Mouse (Mus musculus) large intestine, adult 2 months (tissue): ENCODE measurements around the gene Dennd4a. TPM values are rescaled to one million over a fixed set of nuclear protein-coding genes. Genes with fewer than 3 reads are reported as not detected.
A peak's percentile ranks its signal among the peaks of the same experiment; 100 is the strongest.

Source experiments
- DNase-seq: peaks from one replicate; pipeline ENCODE4 v3.0.0-alpha.2; 2012; ENCODE audit warnings: low read depth, low spot score
- WGBS: fragments of 180-500 bp; shearing (Covaris S2); methylation state at CpG from one replicate; pipeline ENCODE4 v1.1.7; 2018; 5-methylcytosine and 5-hydroxymethylcytosine counted together
- polyA plus RNA-seq: library from polyadenylated mRNA; depleted of rRNA; stranded (reverse); fragments of >200 nt; gene quantifications from 2 replicates; pipeline ENCODE4 v1.2.3, GENCODE M21; 2012; rRNA removed

Dennd4a gene
- polyA plus RNA-seq, result 3.5 and 3.8 TPM in 2 replicates

GRCm38 (mm10) chr9:64810822-64811537, at the start of gene Dennd4a:
Dennd4a (plus strand) TSS chr9:64811340.
- WGBS, result under 1% methylated on average over 49 of the region's 51 CpGs
- DNase-seq, result peak; percentile 92

- DNase-seq, result no peak
- 86% methylated on average over 2 of the region's 2 CpGs for WGBS
Observed at GRCm38 (mm10) chr9:64764824-64765223, 46.3 kb upstream of the Dennd4a start.

- 93% methylated on average over 3 of the region's 3 CpGs for WGBS
Observed at GRCm38 (mm10) chr9:64766136-64766535, 45.0 kb upstream of the Dennd4a start.

GRCm38 (mm10) chr9:64767796-64768195, 43.3 kb upstream of the Dennd4a start:
- WGBS, result 15% methylated on average over 1 of the region's 1 CpGs
- DNase-seq, result no peak

More at GRCm38 (mm10) chr9:64766136-64766535, 45.0 kb upstream of the Dennd4a start:
- no peak for DNase-seq

GRCm38 (mm10) chr9:64769066-64769695, 42.0 kb upstream of the Dennd4a start:
- no peak for DNase-seq
- WGBS, result 51% methylated on average over 9 of the region's 9 CpGs

GRCm38 (mm10) chr9:64769911-64770310, 41.2 kb upstream of the Dennd4a start:
- WGBS, result 91% methylated on average over 6 of the region's 6 CpGs

GRCm38 (mm10) chr9:64770411-64770849, 40.7 kb upstream of the Dennd4a start:
- no peak for DNase-seq
- WGBS, result 82% methylated on average over 5 of the region's 5 CpGs

More at GRCm38 (mm10) chr9:64769911-64770310, 41.2 kb upstream of the Dennd4a start:
- no peak for DNase-seq

GRCm38 (mm10) chr9:64771236-64771635, 39.9 kb upstream of the Dennd4a start:
- WGBS, result 58% methylated on average over 5 of the region's 5 CpGs
- no peak for DNase-seq

- 92% methylated on average over 8 of the region's 8 CpGs for WGBS
- DNase-seq, result no peak
Observed at GRCm38 (mm10) chr9:64773254-64773653, 37.9 kb upstream of the Dennd4a start.

GRCm38 (mm10) chr9:64773936-64774335, 37.2 kb upstream of the Dennd4a start:
- no peak for DNase-seq
- 52% methylated on average over 4 of the region's 4 CpGs for WGBS

GRCm38 (mm10) chr9:64774411-64774811, 36.7 kb upstream of the Dennd4a start:
- DNase-seq, result peak; percentile 18
- WGBS, result 24% methylated on average over 5 of the region's 5 CpGs

GRCm38 (mm10) chr9:64774883-64775282, 36.3 kb upstream of the Dennd4a start:
- no peak for DNase-seq

GRCm38 (mm10) chr9:64775491-64775890, 35.6 kb upstream of the Dennd4a start:
- WGBS, result 73% methylated on average over 4 of the region's 4 CpGs
- no peak for DNase-seq

More at GRCm38 (mm10) chr9:64774883-64775282, 36.3 kb upstream of the Dennd4a start:
- WGBS, result 40% methylated on average over 2 of the region's 2 CpGs

- 74% methylated on average over 4 of the region's 4 CpGs for WGBS
- DNase-seq, result no peak
Observed at GRCm38 (mm10) chr9:64777441-64777987, 33.6 kb upstream of the Dennd4a start.

GRCm38 (mm10) chr9:64778151-64778550, 33.0 kb upstream of the Dennd4a start:
- DNase-seq, result no peak
- WGBS, result 67% methylated on average over 1 of the region's 1 CpGs

GRCm38 (mm10) chr9:64779628-64780027, 31.5 kb upstream of the Dennd4a start:
- 34% methylated on average over 7 of the region's 7 CpGs for WGBS

GRCm38 (mm10) chr9:64783511-64783910, 27.6 kb upstream of the Dennd4a start:
- 82% methylated on average over 7 of the region's 7 CpGs for WGBS
- no peak for DNase-seq

More at GRCm38 (mm10) chr9:64779628-64780027, 31.5 kb upstream of the Dennd4a start:
- DNase-seq, result peak; percentile 27

GRCm38 (mm10) chr9:64784841-64785240, 26.3 kb upstream of the Dennd4a start:
- 32% methylated on average over 4 of the region's 4 CpGs for WGBS
- peak; percentile 29 for DNase-seq

GRCm38 (mm10) chr9:64786216-64786905, 24.8 kb upstream of the Dennd4a start:
- DNase-seq, result no peak
- 84% methylated on average over 9 of the region's 9 CpGs for WGBS

GRCm38 (mm10) chr9:64788070-64788469, 23.1 kb upstream of the Dennd4a start:
- 83% methylated on average over 7 of the region's 7 CpGs for WGBS
- no peak for DNase-seq
